Mouse (Mus musculus) retina, adult 2 months (tissue): Measurements from ENCODE around the gene Gan.

Experiments
- DNase-seq: peaks from one replicate; pipeline ENCODE4 v3.0.0-alpha.2; 2012; ENCODE audit warnings: low read depth, low spot score

Gene Gan

DNA sequence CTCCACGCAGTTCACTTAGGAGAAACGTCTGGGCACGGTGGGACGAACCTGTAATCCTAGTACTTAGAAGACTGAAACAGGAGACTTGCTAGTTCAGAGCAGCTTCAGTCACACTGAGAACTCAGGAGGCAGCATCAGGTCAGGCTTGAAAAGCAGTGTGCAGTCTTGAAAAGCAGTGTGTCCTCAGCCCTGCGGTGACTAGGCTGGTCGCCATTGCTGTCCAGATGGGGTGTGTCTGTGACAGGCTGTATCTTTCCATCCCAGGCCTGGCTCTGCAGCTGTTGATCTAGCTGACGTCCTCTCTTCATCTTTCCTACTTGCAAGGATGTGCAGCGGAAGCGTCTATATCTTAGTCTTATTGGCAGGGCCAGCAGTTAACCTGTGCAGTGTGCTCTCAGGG, 42.9 kb downstream of the Gan start:
- DNase-seq = no peak

DNA sequence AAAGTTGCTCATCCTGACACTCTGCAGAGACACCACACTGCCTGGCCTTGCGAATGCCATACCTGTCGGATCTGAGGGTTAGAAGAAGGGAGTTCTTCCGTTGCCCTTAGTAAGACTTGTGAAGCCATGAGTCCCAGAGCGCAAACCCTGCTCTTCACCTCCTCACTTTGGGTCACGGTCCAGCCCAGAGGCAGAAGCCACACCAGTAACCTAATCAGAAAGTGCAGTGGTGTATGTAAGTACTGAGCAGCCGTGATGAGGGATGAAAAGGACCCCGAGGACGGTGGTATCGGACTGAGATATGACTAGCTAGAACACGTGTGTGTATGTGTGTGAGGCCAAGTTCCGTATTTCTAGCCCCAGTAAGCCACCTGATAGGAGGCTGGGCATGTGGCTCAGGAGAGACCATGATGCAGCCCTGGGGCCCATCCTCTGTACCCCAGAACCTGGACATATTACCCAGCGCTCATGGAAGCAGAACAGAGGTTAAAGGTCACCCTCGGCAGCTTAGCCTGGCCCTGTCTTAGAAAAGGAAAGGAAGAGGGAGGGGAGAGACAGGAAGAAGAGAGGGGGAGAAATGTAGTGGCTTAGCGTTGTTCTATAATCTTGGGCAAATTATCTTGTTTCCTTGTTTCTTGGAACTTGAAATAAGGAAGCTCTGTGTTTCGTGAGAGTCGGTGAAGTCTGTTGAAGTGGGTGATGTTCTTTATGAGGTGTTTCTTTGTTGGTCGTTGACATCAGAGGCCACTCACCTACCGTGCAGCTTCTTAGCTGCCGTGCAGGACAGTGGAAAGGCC, 43.5 kb downstream of the Gan start:
- DNase-seq = no peak

DNA sequence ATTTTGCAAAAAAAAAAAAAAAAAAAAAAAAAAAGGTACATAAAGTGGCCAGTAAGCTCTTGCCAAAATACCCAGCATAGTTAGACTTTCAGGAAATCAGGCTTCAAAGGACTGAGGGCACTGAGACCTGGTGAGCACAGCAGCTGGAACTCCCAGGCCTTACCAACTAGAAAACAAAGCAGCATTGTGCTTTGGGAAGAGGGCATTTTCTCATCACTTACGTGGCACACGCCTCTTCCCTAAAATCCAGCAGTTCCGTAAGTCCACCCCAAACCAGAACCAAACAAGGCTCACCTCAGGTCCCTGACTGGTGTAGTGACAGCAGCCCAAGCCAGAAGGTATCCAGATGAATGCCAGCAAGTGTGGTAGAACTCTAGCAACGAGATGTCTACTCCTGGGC, 45.1 kb downstream of the Gan start:
- DNase-seq = no peak

GRCm38 (mm10) chr8:117205884-117206283, 47.9 kb downstream of the Gan start:
- no peak for DNase-seq

- DNase-seq = no peak
Observed at GRCm38 (mm10) chr8:117206636-117207035, 48.7 kb downstream of the Gan start.

GRCm38 (mm10) chr8:117209150-117209549, 51.2 kb downstream of the Gan start:
- DNase-seq = no peak

DNA sequence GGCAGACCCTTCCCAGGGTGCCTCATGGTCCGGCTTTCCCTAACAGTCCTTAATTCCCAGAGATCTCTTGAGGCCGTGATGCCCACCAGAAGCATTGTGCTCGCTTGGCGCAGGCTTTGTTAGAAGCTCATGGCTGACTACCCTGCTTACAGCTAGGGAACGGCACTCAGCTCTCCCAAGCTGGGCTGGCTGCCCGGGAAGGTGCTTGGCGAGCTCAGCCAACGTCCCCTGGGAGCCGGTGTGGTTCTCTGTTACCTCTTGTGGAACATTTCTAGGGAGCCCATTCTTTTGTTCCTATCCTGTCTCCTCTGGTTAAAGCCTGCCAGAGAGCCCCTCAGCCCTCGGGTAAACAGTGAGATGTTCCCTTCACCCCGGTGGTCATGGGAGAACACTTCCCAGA, 54.2 kb downstream of the Gan start:
- DNase-seq = no peak

GRCm38 (mm10) chr8:117217724-117218123, 59.8 kb downstream of the Gan start:
- no peak for DNase-seq

- no peak for DNase-seq
Observed at GRCm38 (mm10) chr8:117222396-117222795, 64.5 kb downstream of the Gan start.

DNA sequence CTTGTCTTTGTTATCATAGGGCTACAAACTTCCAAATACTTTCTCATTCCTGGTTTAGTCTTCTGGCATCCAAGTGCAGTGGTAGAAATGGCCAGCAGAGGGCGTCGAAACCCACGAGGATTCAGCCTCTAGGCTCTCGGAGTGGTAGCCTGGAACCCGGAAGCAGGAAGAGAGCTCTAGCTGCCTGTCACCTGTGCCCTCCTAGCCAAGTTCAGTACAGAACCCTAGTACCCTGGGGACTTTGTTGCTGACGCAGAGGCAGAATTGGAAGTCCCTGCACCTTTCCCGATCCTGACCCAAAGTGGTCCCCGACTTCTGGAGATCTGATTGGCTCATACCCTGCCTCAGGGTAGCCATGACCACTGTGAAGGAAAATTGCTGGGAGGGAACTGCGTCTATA, 66.7 kb downstream of the Gan start:
- DNase-seq = peak; percentile 60

- no peak for DNase-seq
Observed at GRCm38 (mm10) chr8:117226306-117226705, 68.4 kb downstream of the Gan start.

- DNase-seq = no peak
Observed at GRCm38 (mm10) chr8:117227339-117227738, 69.4 kb downstream of the Gan start.

DNA sequence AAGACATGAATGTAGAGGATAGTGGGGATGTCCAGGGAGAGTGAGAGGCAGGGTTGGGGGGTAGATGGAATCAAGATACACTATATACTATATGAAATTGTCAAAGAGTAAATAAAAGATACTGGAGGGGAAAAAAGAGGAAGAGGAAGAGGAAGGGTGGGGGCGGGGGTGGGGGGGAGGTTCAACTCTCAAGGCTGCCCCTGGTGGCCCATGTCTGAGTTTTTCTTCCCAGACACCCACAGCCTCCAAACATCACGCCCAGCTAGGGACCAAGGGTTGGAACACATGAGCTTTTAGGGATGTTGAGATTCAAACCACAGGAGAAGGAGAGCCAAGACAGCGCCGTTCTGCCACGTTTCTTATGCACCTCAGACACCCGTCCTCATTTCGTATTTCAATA, 75.3 kb downstream of the Gan start:
- DNase-seq = no peak

GRCm38 (mm10) chr8:117236531-117236930, 78.6 kb downstream of the Gan start:
- no peak for DNase-seq

DNA sequence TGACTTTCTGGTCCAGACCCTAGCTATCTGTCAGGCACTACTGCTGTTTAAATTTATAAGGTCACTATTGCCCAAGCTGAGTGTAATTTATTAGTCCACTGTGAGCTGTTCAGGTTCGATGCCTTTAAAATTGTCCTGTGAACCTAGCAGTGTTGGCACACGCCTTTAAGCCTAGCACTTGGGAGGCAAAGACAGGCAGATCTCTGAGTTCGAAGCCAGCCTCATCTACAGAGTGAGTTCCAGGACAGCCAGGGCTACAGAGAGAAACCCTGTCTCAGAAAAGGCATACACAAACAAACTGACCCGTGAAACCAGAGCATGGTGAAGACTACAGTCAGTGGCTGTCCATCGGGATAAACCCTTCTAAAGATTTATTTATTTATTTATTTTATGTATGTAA, 82.4 kb downstream of the Gan start:
- no peak for DNase-seq

GRCm38 (mm10) chr8:117240841-117241494, 83.0 kb downstream of the Gan start:
- DNase-seq = no peak

GRCm38 (mm10) chr8:117241848-117242247, 83.9 kb downstream of the Gan start:
- no peak for DNase-seq

DNA sequence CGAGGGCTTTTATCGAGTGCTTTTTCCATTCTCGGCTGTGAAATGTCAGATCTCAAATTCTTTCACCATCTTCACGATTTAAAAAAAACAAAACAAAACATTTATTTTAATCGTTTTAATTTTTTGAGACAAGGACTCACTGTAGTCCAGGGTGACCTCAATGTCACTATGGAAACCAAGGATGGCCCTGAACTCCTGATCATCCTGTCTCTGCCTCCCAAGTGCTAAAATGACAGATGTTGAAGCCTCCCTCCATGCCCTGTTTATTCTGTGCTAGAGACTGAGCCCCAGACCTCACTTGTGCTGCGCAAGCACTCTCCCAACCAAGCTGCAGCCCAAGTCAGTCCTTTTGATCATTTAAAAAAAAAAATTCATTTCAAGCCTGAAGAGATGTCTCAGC, 84.4 kb downstream of the Gan start:
- no peak for DNase-seq

DNA sequence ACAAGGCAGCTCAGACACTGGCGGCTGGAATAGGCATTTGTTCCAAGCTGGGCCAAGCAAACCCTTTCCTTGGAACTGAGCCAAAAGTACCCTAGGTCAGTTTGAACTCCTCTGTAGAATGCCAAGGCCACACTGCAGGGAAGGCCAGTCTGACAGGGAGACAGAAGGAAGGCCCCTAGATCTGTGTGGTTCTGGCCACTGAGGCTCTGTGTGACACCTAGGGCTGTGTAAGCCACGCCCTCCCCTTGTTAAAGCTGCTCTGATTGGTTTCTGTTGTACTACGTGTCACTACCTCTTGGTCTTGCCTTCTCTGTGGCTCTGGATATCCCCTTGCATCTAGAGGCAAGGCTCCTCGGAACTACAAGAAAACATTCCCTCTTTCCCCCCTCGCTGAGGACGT, 86.7 kb downstream of the Gan start:
- DNase-seq = no peak

- DNase-seq = no peak
Observed at GRCm38 (mm10) chr8:117248341-117248740, 90.4 kb downstream of the Gan start.

DNA sequence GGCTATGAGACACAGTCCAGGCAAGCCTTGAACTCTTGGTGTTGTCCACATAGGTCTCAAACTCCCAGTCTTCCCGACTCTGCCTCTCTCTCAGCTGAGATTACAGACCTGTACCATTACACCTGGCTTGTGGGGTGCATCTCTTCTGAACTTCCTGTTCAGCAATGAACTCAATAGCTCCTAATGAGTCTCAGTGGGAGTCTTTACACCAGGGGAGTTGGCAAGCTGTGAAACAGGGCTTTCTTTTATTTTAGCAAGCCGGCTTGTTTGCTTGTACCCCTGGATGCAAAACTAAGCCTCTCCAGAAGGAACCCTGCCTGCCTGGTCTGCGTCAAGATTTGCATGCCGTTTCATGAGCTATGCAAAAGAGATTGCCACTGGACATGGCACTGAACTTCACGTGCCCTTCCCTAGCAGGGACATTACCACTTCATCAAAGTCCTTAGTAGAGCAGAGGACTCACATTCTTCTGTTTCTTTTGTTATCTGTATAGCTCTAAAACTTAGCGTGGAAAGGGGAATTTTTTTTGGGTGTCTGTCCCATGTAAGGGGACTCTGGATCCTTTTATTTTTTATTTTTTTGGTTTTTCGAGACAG, 93.2 kb downstream of the Gan start:
- no peak for DNase-seq

DNA sequence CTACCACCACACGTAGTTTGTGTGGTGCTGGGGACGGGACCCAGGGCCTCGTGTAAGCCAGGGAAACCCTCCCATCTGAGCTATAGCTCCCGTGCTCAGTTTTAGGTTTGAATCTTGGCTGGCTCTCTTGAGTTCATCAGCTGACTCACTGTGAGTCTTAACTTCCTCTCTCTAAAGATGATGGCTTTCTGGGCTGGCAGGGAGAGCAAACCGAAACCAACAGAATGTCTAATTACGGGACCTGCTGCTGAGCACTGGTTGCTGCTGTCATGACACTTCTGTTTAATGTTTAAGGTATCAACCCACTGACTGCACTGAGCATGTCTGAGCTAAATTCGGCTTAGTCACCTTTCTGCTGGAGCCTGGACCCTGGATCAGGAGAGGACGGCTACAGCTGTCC, 94.7 kb downstream of the Gan start:
- DNase-seq = no peak
